Mouse (Mus musculus) heart, embryonic 13.5 days (tissue): Measurements from ENCODE around the gene Acad9. TPM values are rescaled to one million over a fixed set of nuclear protein-coding genes. Genes with fewer than 3 reads are reported as not detected.

ENCODE experiments used
- ATAC-seq: fragments of 200-750 bp; cut with Nextera tagmentation; 2 replicates; pipeline ENCODE4 v1.8.0; 2017; ENCODE audit warnings: moderate TSS enrichment; ENCODE audit not compliant: insufficient number of reproducible peaks, low FRiP score, low TSS enrichment; ENCODE audit errors: extremely low read depth
- H3K27ac ChIP-seq: fragments of 300-500 bp; sonication (generic); replicated peaks from 2 replicates; pipeline ENCODE4 v1.5.1; 2015; ENCODE audit warnings: moderate library complexity, mild to moderate bottlenecking, inconsistent platforms
- H3K27me3 ChIP-seq: fragments of 300-500 bp; sonication (generic); replicated peaks from 2 replicates; pipeline ENCODE4 v1.6.1; 2015; ENCODE audit warnings: mild to moderate bottlenecking, inconsistent platforms
- H3K36me3 ChIP-seq: fragments of 300-500 bp; sonication (generic); 2 replicates; pipeline ENCODE4 v1.6.1; 2015; ENCODE audit warnings: mild to moderate bottlenecking, inconsistent platforms
- H3K4me1 ChIP-seq: fragments of 300-500 bp; sonication (generic); 2 replicates; pipeline ENCODE4 v1.6.1; 2015; ENCODE audit warnings: inconsistent platforms
- H3K4me2 ChIP-seq: fragments of 300-500 bp; sonication (generic); 2 replicates; pipeline ENCODE4 v1.6.1; 2015; ENCODE audit warnings: inconsistent platforms, mild to moderate bottlenecking, moderate library complexity
- H3K4me3 ChIP-seq: fragments of 300-500 bp; sonication (generic); 2 replicates; pipeline ENCODE4 v1.5.1; 2015; ENCODE audit warnings: moderate library complexity, mild to moderate bottlenecking, inconsistent platforms
- H3K9ac ChIP-seq: fragments of 300-500 bp; sonication (generic); 2 replicates; pipeline ENCODE4 v1.6.1; 2015; ENCODE audit warnings: inconsistent platforms, mild to moderate bottlenecking, moderate library complexity
- H3K9me3 ChIP-seq: fragments of 300-500 bp; sonication (generic); 2 replicates; pipeline ENCODE4 v1.6.1; 2016; ENCODE audit warnings: inconsistent platforms
- WGBS: fragments of 180-500 bp; shearing (Covaris S2); methylation state at CpG from one replicate; pipeline ENCODE4 v1.1.7; 2015; ENCODE audit warnings: mixed read lengths; 5-methylcytosine and 5-hydroxymethylcytosine counted together
- polyA plus RNA-seq: library from polyadenylated mRNA; unstranded; fragments of >200 nt; fragmentation: Nextera tagmentation; extraction: Ambion mirVana; gene quantifications from 2 replicates; pipeline ENCODE4 v1.2.1, GENCODE M21; 2015

The Acad9 gene
- polyA plus RNA-seq, 1 experiment from 2014 or later = 70.7 TPM

DNA sequence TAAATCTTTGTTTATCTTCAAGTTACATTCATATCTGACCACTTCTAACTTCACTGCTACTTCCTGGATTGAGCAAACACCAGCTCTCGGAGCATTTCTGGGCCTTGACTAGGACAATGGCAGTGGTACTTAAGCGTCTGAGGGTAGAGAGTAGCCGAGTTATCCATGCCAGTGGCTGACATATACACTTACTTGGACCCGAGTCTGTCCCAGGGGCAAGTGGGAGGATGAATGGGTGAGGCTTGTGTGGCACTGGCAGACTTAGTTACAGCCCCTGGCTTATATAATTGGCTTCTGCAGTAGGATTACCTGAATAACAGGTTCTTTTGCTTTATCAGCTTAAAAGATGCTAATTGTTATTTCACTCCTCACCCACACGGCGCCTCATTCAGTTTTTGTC lies 2.0 kb downstream of the Acad9 start:
- Histone ChIP-seq H3K4me3 (no peak overlapping the region), H3K27me3 (peaks cover 11% of the 10 kb centered on the region), H3K27ac (no peak overlapping the region), H3K9me3 (no peaks in the 10 kb centered on the region), H3K4me2 (no peak overlapping the region), H3K36me3 (peaks cover 31% of the 10 kb centered on the region), H3K9ac (no peak overlapping the region), H3K4me1 (peaks cover 15% of the 10 kb centered on the region)
- ATAC-seq = no peak
- 84% methylated on average over 6 of the region's 6 CpGs for WGBS

- H3K4me3 ChIP-seq = no peak overlapping the region
- WGBS = 92% methylated on average over 4 of the region's 4 CpGs
- no peaks in the 10 kb centered on the region for H3K9me3 ChIP-seq
- no peak overlapping the region for H3K27ac ChIP-seq
- H3K27me3 ChIP-seq = no peaks in the 10 kb centered on the region
- no peak overlapping the region for H3K4me2 ChIP-seq
- H3K4me1 ChIP-seq = peaks cover 15% of the 10 kb centered on the region
- H3K36me3 ChIP-seq = peaks cover 52% of the 10 kb centered on the region
- H3K9ac ChIP-seq = no peak overlapping the region
- ATAC-seq = no peak
Measured at GRCm38 (mm10) chr3:36070436-36070835, 4.7 kb downstream of the Acad9 start.

- peaks cover 15% of the 10 kb centered on the region for H3K4me1 ChIP-seq
- peaks cover 58% of the 10 kb centered on the region for H3K36me3 ChIP-seq
- 91% methylated on average over 5 of the region's 5 CpGs for WGBS
- H3K27ac ChIP-seq = no peak overlapping the region
- H3K4me3 ChIP-seq = no peak overlapping the region
- no peaks in the 10 kb centered on the region for H3K9me3 ChIP-seq
- no peaks in the 10 kb centered on the region for H3K27me3 ChIP-seq
- no peak for ATAC-seq
- H3K4me2 ChIP-seq = no peak overlapping the region
- no peak overlapping the region for H3K9ac ChIP-seq
Measured at GRCm38 (mm10) chr3:36071047-36071446, 5.3 kb downstream of the Acad9 start.

DNA sequence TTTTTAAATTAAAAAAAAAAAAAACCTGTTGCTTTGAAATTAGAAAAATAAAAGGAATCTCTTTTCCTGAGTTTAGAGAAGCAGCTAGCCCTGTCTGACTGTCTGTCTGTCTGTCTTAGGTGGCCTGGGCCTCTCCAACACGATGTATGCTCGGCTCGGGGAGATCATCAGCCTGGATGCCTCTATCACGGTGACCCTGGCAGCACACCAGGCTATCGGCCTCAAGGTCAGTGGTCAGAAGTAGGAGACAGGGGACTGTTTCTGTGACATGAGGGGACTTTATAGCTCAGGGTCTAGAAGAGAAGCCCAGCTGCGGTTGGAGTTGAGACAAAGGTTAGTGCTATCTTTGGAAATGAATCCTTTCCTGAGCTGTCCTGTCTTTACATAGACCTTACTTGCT lies 8.5 kb downstream of the Acad9 start:
- Histone ChIP-seq H3K4me1 (no peaks in the 10 kb centered on the region), H3K9me3 (no peaks in the 10 kb centered on the region), H3K36me3 (peaks cover 80% of the 10 kb centered on the region), H3K4me3 (no peak overlapping the region), H3K4me2 (no peak overlapping the region), H3K27ac (no peak overlapping the region), H3K27me3 (no peaks in the 10 kb centered on the region), H3K9ac (no peak overlapping the region)
- WGBS = 89% methylated on average over 6 of the region's 6 CpGs
- no peak for ATAC-seq

GRCm38 (mm10) chr3:36075466-36075865 lies 9.7 kb downstream of the Acad9 start:
- no peaks in the 10 kb centered on the region for H3K4me1 ChIP-seq
- WGBS = 93% methylated on average over 6 of the region's 6 CpGs
- ATAC-seq = no peak
- no peak overlapping the region for H3K4me3 ChIP-seq
- no peaks in the 10 kb centered on the region for H3K9me3 ChIP-seq
- no peaks in the 10 kb centered on the region for H3K27me3 ChIP-seq
- H3K27ac ChIP-seq = no peak overlapping the region
- no peak overlapping the region for H3K4me2 ChIP-seq
- no peak overlapping the region for H3K9ac ChIP-seq
- peaks cover 82% of the 10 kb centered on the region for H3K36me3 ChIP-seq

DNA sequence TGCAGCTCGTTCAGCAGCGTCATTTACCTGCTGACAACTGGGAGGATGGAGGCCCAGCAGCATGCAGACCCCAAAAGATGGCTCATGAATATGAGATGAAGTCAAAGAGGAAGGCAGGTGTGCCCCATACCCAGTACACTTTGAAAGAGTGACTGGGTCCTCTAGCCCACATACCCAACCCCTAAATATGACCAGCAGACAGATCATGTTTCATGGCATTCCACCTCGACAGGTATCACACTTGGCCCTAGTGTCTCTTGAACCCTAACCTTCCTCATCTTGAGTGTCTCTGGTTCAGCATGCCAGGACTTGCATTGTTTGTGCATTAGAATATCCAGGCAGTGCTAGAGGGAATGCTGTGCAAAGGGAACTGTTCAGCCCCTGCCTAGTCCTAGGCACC lies 11.6 kb downstream of the Acad9 start:
- H3K9ac ChIP-seq = no peak overlapping the region
- no peak overlapping the region for H3K4me3 ChIP-seq
- no peak overlapping the region for H3K27ac ChIP-seq
- no peaks in the 10 kb centered on the region for H3K27me3 ChIP-seq
- WGBS = 82% methylated on average over 3 of the region's 3 CpGs
- no peak for ATAC-seq
- H3K36me3 ChIP-seq = peaks cover 91% of the 10 kb centered on the region
- no peaks in the 10 kb centered on the region for H3K9me3 ChIP-seq
- no peaks in the 10 kb centered on the region for H3K4me1 ChIP-seq
- H3K4me2 ChIP-seq = no peak overlapping the region

- no peak for ATAC-seq
- no peaks in the 10 kb centered on the region for H3K9me3 ChIP-seq
- WGBS = 84% methylated on average over 5 of the region's 5 CpGs
Measured at GRCm38 (mm10) chr3:36079886-36080285, 14.1 kb downstream of the Acad9 start.

DNA sequence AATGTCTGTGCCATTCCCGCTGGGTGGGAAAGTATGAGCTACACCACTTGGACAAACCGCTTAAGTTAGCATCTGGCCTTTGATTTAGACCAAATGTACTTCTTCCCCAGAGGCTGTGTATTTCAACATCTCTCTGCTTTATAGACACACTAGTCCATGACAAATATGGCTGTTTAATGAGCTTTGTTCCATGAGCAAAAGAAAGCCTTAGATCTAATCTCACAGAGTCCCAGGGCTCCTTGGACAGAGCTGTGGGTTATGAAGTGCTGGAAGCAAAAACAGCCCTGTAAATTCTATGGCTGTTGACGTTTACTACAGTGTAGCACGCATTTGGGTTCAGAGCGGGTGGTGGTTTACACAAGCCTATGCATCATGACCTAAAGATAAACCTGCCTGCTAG lies 15.0 kb downstream of the Acad9 start:
- Histone ChIP-seq H3K36me3 (peaks cover 97% of the 10 kb centered on the region), H3K4me1 (no peaks in the 10 kb centered on the region), H3K9me3 (no peaks in the 10 kb centered on the region), H3K27ac (no peak overlapping the region), H3K4me3 (no peak overlapping the region), H3K4me2 (no peak overlapping the region), H3K9ac (no peak overlapping the region), H3K27me3 (no peaks in the 10 kb centered on the region)
- 91% methylated on average over 5 of the region's 5 CpGs for WGBS
- ATAC-seq = no peak

More at GRCm38 (mm10) chr3:36079886-36080285, 14.1 kb downstream of the Acad9 start:
- Histone ChIP-seq H3K27ac (no peak overlapping the region), H3K4me1 (no peaks in the 10 kb centered on the region), H3K9ac (no peak overlapping the region), H3K36me3 (peaks cover 97% of the 10 kb centered on the region), H3K4me3 (no peak overlapping the region), H3K4me2 (no peak overlapping the region), H3K27me3 (no peaks in the 10 kb centered on the region)

- H3K27ac ChIP-seq = no peak overlapping the region
- H3K9me3 ChIP-seq = no peaks in the 10 kb centered on the region
- H3K36me3 ChIP-seq = peaks cover 97% of the 10 kb centered on the region
- no peaks in the 10 kb centered on the region for H3K27me3 ChIP-seq
- H3K4me3 ChIP-seq = no peak overlapping the region
- no peak overlapping the region for H3K9ac ChIP-seq
- no peak for ATAC-seq
- WGBS = 88% methylated on average over 4 of the region's 4 CpGs
- no peaks in the 10 kb centered on the region for H3K4me1 ChIP-seq
- H3K4me2 ChIP-seq = no peak overlapping the region
Measured at GRCm38 (mm10) chr3:36082843-36083242, 17.1 kb downstream of the Acad9 start.

DNA sequence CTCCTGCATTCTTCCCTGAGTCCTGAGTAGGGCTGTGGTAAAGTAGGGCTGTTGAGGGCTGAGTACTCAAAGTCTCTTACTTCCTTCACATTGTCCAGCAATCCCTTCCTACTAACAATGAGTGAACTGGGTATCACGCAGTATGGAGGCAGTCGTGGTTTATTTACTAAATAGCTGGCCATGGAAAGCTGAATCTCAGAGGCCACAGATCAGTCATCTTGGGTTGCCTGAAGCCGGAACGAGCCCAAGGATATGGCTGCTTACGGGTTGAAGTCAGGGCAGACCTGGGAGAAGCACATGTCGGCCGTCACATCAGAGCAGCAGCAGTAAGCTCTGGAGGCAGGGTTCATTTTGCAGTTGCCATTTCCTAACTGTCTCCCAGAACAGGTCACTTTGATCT lies 17.6 kb downstream of the Acad9 start:
- ATAC-seq = no peak
- 88% methylated on average over 7 of the region's 7 CpGs for WGBS
- H3K36me3 ChIP-seq = peaks cover 97% of the 10 kb centered on the region
- no peak overlapping the region for H3K4me3 ChIP-seq
- no peak overlapping the region for H3K4me2 ChIP-seq
- no peaks in the 10 kb centered on the region for H3K27me3 ChIP-seq
- no peaks in the 10 kb centered on the region for H3K9me3 ChIP-seq
- H3K4me1 ChIP-seq = no peaks in the 10 kb centered on the region
- no peak overlapping the region for H3K9ac ChIP-seq
- no peak overlapping the region for H3K27ac ChIP-seq

DNA sequence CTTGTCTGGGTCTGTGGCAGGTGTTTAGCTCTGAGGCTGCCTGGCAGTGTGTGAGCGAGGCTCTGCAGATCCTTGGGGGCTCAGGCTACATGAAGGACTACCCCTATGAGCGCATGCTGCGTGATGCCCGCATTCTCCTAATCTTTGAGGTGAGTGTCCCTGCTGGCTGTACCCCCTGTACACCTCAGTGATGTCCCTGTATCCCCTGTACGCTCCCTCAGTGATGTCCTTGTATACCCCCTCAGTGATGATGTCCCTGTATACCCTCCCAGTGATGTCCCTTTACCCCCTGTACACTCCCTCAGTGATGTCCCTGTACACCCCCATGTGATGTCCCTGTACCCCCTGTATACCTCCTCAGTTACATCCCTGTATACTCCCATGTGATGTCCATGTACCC lies 19.6 kb downstream of the Acad9 start:
- no peak overlapping the region for H3K9ac ChIP-seq
- H3K4me1 ChIP-seq = no peaks in the 10 kb centered on the region
- no peaks in the 10 kb centered on the region for H3K9me3 ChIP-seq
- H3K27me3 ChIP-seq = no peaks in the 10 kb centered on the region
- ATAC-seq = no peak
- peaks cover 97% of the 10 kb centered on the region for H3K36me3 ChIP-seq
- WGBS = 93% methylated on average over 5 of the region's 5 CpGs
- H3K27ac ChIP-seq = no peak overlapping the region
- no peak overlapping the region for H3K4me3 ChIP-seq
- H3K4me2 ChIP-seq = no peak overlapping the region

- Histone ChIP-seq H3K4me2 (no peak overlapping the region), H3K27me3 (no peaks in the 10 kb centered on the region), H3K4me1 (no peaks in the 10 kb centered on the region), H3K36me3 (peaks cover 91% of the 10 kb centered on the region), H3K9me3 (no peaks in the 10 kb centered on the region), H3K4me3 (no peak overlapping the region), H3K27ac (no peak overlapping the region), H3K9ac (no peak overlapping the region)
- no peak for ATAC-seq
- WGBS = 85% methylated on average over 9 of the region's 9 CpGs
Measured at GRCm38 (mm10) chr3:36087591-36087990, 21.8 kb downstream of the Acad9 start.
